Mouse (Mus musculus): Measurements from ENCODE around the gene Zdhhc1.

DNA sequence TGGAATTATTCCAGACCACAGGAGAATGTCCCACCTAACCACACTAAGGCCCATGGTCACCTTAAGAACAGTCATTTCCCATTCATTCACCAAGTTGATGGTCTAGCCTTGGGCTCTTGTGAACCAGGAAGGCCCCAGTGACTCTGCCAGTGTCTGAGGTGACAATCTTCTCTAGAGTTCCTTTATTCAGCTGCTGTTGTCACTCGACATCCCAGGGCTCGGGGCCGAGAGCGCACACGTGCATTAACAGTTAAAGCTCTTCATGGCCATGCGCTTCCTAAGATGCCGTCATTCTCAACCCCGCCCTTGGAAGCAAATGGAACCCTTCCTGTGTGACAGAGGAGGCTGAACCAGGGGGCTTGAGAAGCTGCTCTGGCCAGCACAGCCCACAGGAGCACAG is 14.6 kb downstream of the Zdhhc1 start:
- TF ChIP-seq GATA1 (IDR thresholded peaks at IDR 0.05; ENCODE audit: low read length) (no peak), TAL1 (IDR thresholded peaks at IDR 0.05; ENCODE audit: low read length) (no peak)

Data from erythroblast, embryonic 14.5 days (primary cell).